Mouse (Mus musculus) liver, embryonic 11.5 days (tissue): ENCODE measurements around the gene Baz2b. TPM values are rescaled to one million over a fixed set of nuclear protein-coding genes. Genes with fewer than 3 reads are reported as not detected.

Experiments used
- ATAC-seq: fragments of 200-750 bp; cut with Nextera tagmentation; replicated peaks from 2 replicates; pipeline ENCODE4 v1.8.0; 2017; ENCODE audit warnings: moderate number of reproducible peaks, mild to moderate bottlenecking, moderate TSS enrichment, moderate library complexity; ENCODE audit not compliant: low FRiP score
- DNase-seq: peaks from one replicate; pipeline ENCODE4 v3.0.0-alpha.2; 2017; ENCODE audit warnings: low spot score
- H3K27ac ChIP-seq: fragments of 300-500 bp; sonication (generic); 2 replicates; pipeline ENCODE4 v1.5.1; 2014; ENCODE audit warnings: mild to moderate bottlenecking, low read depth, low read length, control low read depth
- H3K27me3 ChIP-seq: fragments of 300-500 bp; sonication (generic); replicated peaks from 2 replicates; pipeline ENCODE4 v1.6.1; 2014; ENCODE audit warnings: low read length, mixed read lengths; ENCODE audit not compliant: control insufficient read depth, insufficient read depth
- H3K36me3 ChIP-seq: fragments of 300-500 bp; sonication (generic); 2 replicates; pipeline ENCODE4 v1.6.1; 2014; ENCODE audit warnings: mild to moderate bottlenecking, low read length, moderate library complexity, mixed read lengths; ENCODE audit not compliant: control insufficient read depth, insufficient read depth
- H3K4me1 ChIP-seq: fragments of 300-500 bp; sonication (generic); replicated peaks from 2 replicates; pipeline ENCODE4 v1.6.1; 2014; ENCODE audit warnings: low read length, mixed read lengths; ENCODE audit not compliant: control insufficient read depth, insufficient read depth
- H3K4me2 ChIP-seq: fragments of 300-500 bp; sonication (generic); 2 replicates; pipeline ENCODE4 v1.6.1; 2014; ENCODE audit warnings: mild to moderate bottlenecking, control low read depth, moderate library complexity
- H3K4me3 ChIP-seq: fragments of 300-500 bp; sonication (generic); 2 replicates; pipeline ENCODE4 v1.5.1; 2014; ENCODE audit warnings: low read depth, low read length, control low read depth
- H3K9ac ChIP-seq: fragments of 300-500 bp; sonication (generic); 2 replicates; pipeline ENCODE4 v1.6.1; 2014; ENCODE audit warnings: low read depth, low read length, control low read depth
- H3K9me3 ChIP-seq: fragments of 300-500 bp; sonication (generic); 2 replicates; pipeline ENCODE4 v1.6.1; 2016; ENCODE audit warnings: low read length, inconsistent platforms, mixed read lengths; ENCODE audit not compliant: control insufficient read depth
- WGBS: fragments of 180-500 bp; shearing (Covaris S2); extraction: QIAGEN DNeasy Blood & Tissue Kit; methylation state at CpG from one replicate; pipeline ENCODE4 v1.1.7; 2014; 5-methylcytosine and 5-hydroxymethylcytosine counted together
- polyA plus RNA-seq: library from polyadenylated mRNA; unstranded; fragments of >200 nt; fragmentation: Nextera tagmentation; extraction: Ambion mirVana; gene quantifications from 2 replicates; pipeline ENCODE4 v1.2.1, GENCODE M21; 2014

The Baz2b gene
- polyA plus RNA-seq, 1 experiment from 2014 or later = 35.2 TPM

- WGBS = 27% methylated on average over 2 of the region's 2 CpGs
- H3K27ac ChIP-seq = peak overlapping the region; percentile 28; the same call in 1 of the 2 replicates
- peaks cover 5% of the 10 kb centered on the region for H3K4me1 ChIP-seq
- ATAC-seq = peak; percentile 95
- H3K4me2 ChIP-seq = peak overlapping the region; percentile 16
- H3K9me3 ChIP-seq = no peaks in the 10 kb centered on the region
- no peaks in the 10 kb centered on the region for H3K36me3 ChIP-seq
- no peak for DNase-seq
- H3K27me3 ChIP-seq = no peaks in the 10 kb centered on the region
- no peak overlapping the region for H3K9ac ChIP-seq
- no peak overlapping the region for H3K4me3 ChIP-seq
Measured at GRCm38 (mm10) chr2:60163744-60164143, 45.9 kb downstream of the Baz2b start.

GRCm38 (mm10) chr2:60152481-60152880 is 57.2 kb downstream of the Baz2b start:
- no peaks in the 10 kb centered on the region for H3K9me3 ChIP-seq
- 80% methylated on average over 2 of the region's 2 CpGs for WGBS

GRCm38 (mm10) chr2:60148651-60149050 is 61.0 kb downstream of the Baz2b start:
- ATAC-seq (no peak), DNase-seq (no peak)
- Histone ChIP-seq H3K27me3 (no peaks in the 10 kb centered on the region), H3K9me3 (no peaks in the 10 kb centered on the region), H3K4me2 (no peak overlapping the region), H3K9ac (no peak overlapping the region), H3K4me1 (peaks cover 8% of the 10 kb centered on the region), H3K27ac (no peak overlapping the region), H3K4me3 (no peak overlapping the region), H3K36me3 (no peaks in the 10 kb centered on the region)
- WGBS = 83% methylated on average over 5 of the region's 5 CpGs

More at GRCm38 (mm10) chr2:60152481-60152880, 57.2 kb downstream of the Baz2b start:
- ATAC-seq (no peak), DNase-seq (no peak)
- H3K27me3 ChIP-seq = no peaks in the 10 kb centered on the region
- H3K27ac ChIP-seq = no peak overlapping the region
- H3K9ac ChIP-seq = no peak overlapping the region
- no peak overlapping the region for H3K4me2 ChIP-seq
- H3K4me1 ChIP-seq = no peaks in the 10 kb centered on the region; the same call in 1 of the 2 replicates
- no peak overlapping the region for H3K4me3 ChIP-seq
- no peaks in the 10 kb centered on the region for H3K36me3 ChIP-seq

- no peak overlapping the region for H3K4me2 ChIP-seq
- no peak overlapping the region for H3K27ac ChIP-seq
- no peaks in the 10 kb centered on the region for H3K9me3 ChIP-seq
- no peak overlapping the region for H3K4me3 ChIP-seq
- no peak overlapping the region for H3K9ac ChIP-seq
- ATAC-seq = no peak
- DNase-seq = no peak
- peaks cover 17% of the 10 kb centered on the region for H3K4me1 ChIP-seq
- 49% methylated on average over 3 of the region's 3 CpGs for WGBS
- H3K27me3 ChIP-seq = no peaks in the 10 kb centered on the region
- no peaks in the 10 kb centered on the region for H3K36me3 ChIP-seq
Measured at GRCm38 (mm10) chr2:60147428-60147827, 62.2 kb downstream of the Baz2b start.

GRCm38 (mm10) chr2:60145742-60146141 is 63.9 kb downstream of the Baz2b start:
- Histone ChIP-seq H3K4me3 (no peak overlapping the region), H3K36me3 (no peaks in the 10 kb centered on the region), H3K9ac (no peak overlapping the region), H3K9me3 (no peaks in the 10 kb centered on the region), H3K4me2 (no peak overlapping the region), H3K27ac (no peak overlapping the region), H3K4me1 (peaks cover 25% of the 10 kb centered on the region), H3K27me3 (no peaks in the 10 kb centered on the region)
- 80% methylated on average over 6 of the region's 6 CpGs for WGBS
- DNase-seq (no peak), ATAC-seq (no peak)

- H3K4me2 ChIP-seq = peak overlapping the region; percentile 51; the same call in 1 of the 2 replicates
- H3K9me3 ChIP-seq = no peaks in the 10 kb centered on the region
- H3K4me3 ChIP-seq = no peak overlapping the region
- no peaks in the 10 kb centered on the region for H3K36me3 ChIP-seq
- WGBS = 50% methylated on average over 5 of the region's 5 CpGs
- no peaks in the 10 kb centered on the region for H3K27me3 ChIP-seq
- DNase-seq (no peak), ATAC-seq (peak; percentile 59)
- H3K27ac ChIP-seq = peak overlapping the region; percentile 88
- H3K9ac ChIP-seq = 0 out of 2 replicates have a peak overlapping the region, but pooled peaks have one; percentile 5
- H3K4me1 ChIP-seq = peaks cover 42% of the 10 kb centered on the region
Measured at GRCm38 (mm10) chr2:60143383-60143782, 66.3 kb downstream of the Baz2b start.

GRCm38 (mm10) chr2:60142281-60142680 is 67.4 kb downstream of the Baz2b start:
- peak overlapping the region; percentile 88 for H3K27ac ChIP-seq
- no peak for DNase-seq
- H3K36me3 ChIP-seq = no peaks in the 10 kb centered on the region
- H3K4me1 ChIP-seq = peaks cover 49% of the 10 kb centered on the region
- peak overlapping the region; percentile 40; the same call in 1 of the 2 replicates for H3K9ac ChIP-seq
- peak overlapping the region; percentile 51 for H3K4me2 ChIP-seq
- no peaks in the 10 kb centered on the region for H3K9me3 ChIP-seq
- WGBS = 44% methylated on average over 2 of the region's 2 CpGs
- H3K4me3 ChIP-seq = no peak overlapping the region
- ATAC-seq = peak; percentile 82
- H3K27me3 ChIP-seq = no peaks in the 10 kb centered on the region

GRCm38 (mm10) chr2:60138751-60139162 is 70.9 kb downstream of the Baz2b start:
- Histone ChIP-seq H3K4me2 (0 out of 2 replicates have a peak overlapping the region, but pooled peaks have one; percentile 1), H3K4me3 (no peak overlapping the region), H3K4me1 (peaks cover 44% of the 10 kb centered on the region), H3K27ac (peak overlapping the region; percentile 36; the same call in 1 of the 2 replicates), H3K9ac (no peak overlapping the region), H3K9me3 (no peaks in the 10 kb centered on the region), H3K36me3 (no peaks in the 10 kb centered on the region), H3K27me3 (no peaks in the 10 kb centered on the region)
- WGBS = 16% methylated on average over 7 of the region's 7 CpGs
- DNase-seq (no peak), ATAC-seq (no peak; the same call in 1 of the 2 replicates)

GRCm38 (mm10) chr2:60135796-60136195 is 73.8 kb downstream of the Baz2b start:
- H3K4me3 ChIP-seq = no peak overlapping the region
- no peak for ATAC-seq
- H3K9me3 ChIP-seq = no peaks in the 10 kb centered on the region
- H3K36me3 ChIP-seq = no peaks in the 10 kb centered on the region
- H3K9ac ChIP-seq = no peak overlapping the region
- H3K27me3 ChIP-seq = no peaks in the 10 kb centered on the region
- DNase-seq = no peak
- 45% methylated on average over 2 of the region's 2 CpGs for WGBS
- H3K4me2 ChIP-seq = no peak overlapping the region
- no peak overlapping the region for H3K27ac ChIP-seq
- peaks cover 27% of the 10 kb centered on the region for H3K4me1 ChIP-seq
